Mouse (Mus musculus) mesoderm, embryonic 11.5 days (tissue): ENCODE data around the gene Sptbn4.
A peak's percentile ranks its signal among the peaks of the same experiment; 100 is the strongest.
"Not testable (repeated sequence)": the region's sequence is repeated elsewhere in the genome, so short reads cannot be mapped to it uniquely, and the experiment has no call there.

Experiments
- DNase-seq: peaks from one replicate; pipeline ENCODE4 v3.0.0-alpha.2; 2012; ENCODE audit warnings: low read depth, low spot score

The Sptbn4 gene

GRCm38 (mm10) chr7:27447419-27448286 is at the start of gene Sptbn4, which contains the start of gene Blvrb:
TSS of gene Sptbn4 (minus strand) at chr7:27447686.
TSS of gene Blvrb (plus strand) at chr7:27447978.
- peak; percentile 100 for DNase-seq

- DNase-seq = not testable (repeated sequence)
Observed at GRCm38 (mm10) chr7:27494659-27495367, 47.3 kb upstream of the Sptbn4 start.

- DNase-seq = no peak
Observed at GRCm38 (mm10) chr7:27493450-27493849, 46.0 kb upstream of the Sptbn4 start.

GRCm38 (mm10) chr7:27493022-27493421 is 45.5 kb upstream of the Sptbn4 start:
- no peak for DNase-seq

GRCm38 (mm10) chr7:27491856-27492255 is 44.4 kb upstream of the Sptbn4 start:
- DNase-seq = no peak

- DNase-seq = peak; percentile 76
Observed at GRCm38 (mm10) chr7:27490543-27491329, 43.2 kb upstream of the Sptbn4 start.

GRCm38 (mm10) chr7:27490227-27490542 is 42.7 kb upstream of the Sptbn4 start:
- no peak for DNase-seq

GRCm38 (mm10) chr7:27489270-27489869 is 41.9 kb upstream of the Sptbn4 start:
- DNase-seq = no peak

GRCm38 (mm10) chr7:27487740-27488268 is 40.3 kb upstream of the Sptbn4 start:
- DNase-seq = no peak

- peak; percentile 99 for DNase-seq
Observed at GRCm38 (mm10) chr7:27486770-27487697, 39.5 kb upstream of the Sptbn4 start, which contains the start of gene Sertad1. TSS of gene Sertad1 (plus strand) at chr7:27486910.

GRCm38 (mm10) chr7:27486102-27486769 is 38.8 kb upstream of the Sptbn4 start:
- no peak for DNase-seq

- DNase-seq = no peak
Observed at GRCm38 (mm10) chr7:27483860-27484259, 36.4 kb upstream of the Sptbn4 start.

GRCm38 (mm10) chr7:27481627-27481969 is 34.1 kb upstream of the Sptbn4 start:
- DNase-seq = peak; percentile 80

- no peak for DNase-seq
Observed at GRCm38 (mm10) chr7:27480927-27481626, 33.6 kb upstream of the Sptbn4 start.

GRCm38 (mm10) chr7:27480506-27480905 is 33.0 kb upstream of the Sptbn4 start:
- no peak for DNase-seq

- DNase-seq = no peak
Observed at GRCm38 (mm10) chr7:27479750-27480149, 32.3 kb upstream of the Sptbn4 start.

- no peak for DNase-seq
Observed at GRCm38 (mm10) chr7:27478561-27478960, 31.1 kb upstream of the Sptbn4 start.

GRCm38 (mm10) chr7:27476098-27476635 is 28.7 kb upstream of the Sptbn4 start:
- DNase-seq = no peak

- no peak for DNase-seq
Observed at GRCm38 (mm10) chr7:27475596-27475995, 28.1 kb upstream of the Sptbn4 start.
